Mouse (Mus musculus) retina, embryonic 14.5 days (tissue): ENCODE measurements around the gene Pi16.
A peak's percentile ranks its signal among the peaks of the same experiment; 100 is the strongest.

Experiments used
- DNase-seq: peaks from one replicate; pipeline ENCODE4 v3.0.0-alpha.2; 2015; ENCODE audit warnings: low spot score

Gene Pi16

GRCm38 (mm10) chr17:29304376-29305057, 13.0 kb upstream of the Pi16 start:
- no peak for DNase-seq

- DNase-seq, result no peak
Observed at GRCm38 (mm10) chr17:29305058-29305806, 12.2 kb upstream of the Pi16 start.

GRCm38 (mm10) chr17:29305871-29306270, 11.6 kb upstream of the Pi16 start:
- no peak for DNase-seq

GRCm38 (mm10) chr17:29310056-29310623, 7.3 kb upstream of the Pi16 start:
- DNase-seq, result no peak

GRCm38 (mm10) chr17:29311602-29312001, 5.9 kb upstream of the Pi16 start:
- no peak for DNase-seq

GRCm38 (mm10) chr17:29312082-29312481, 5.4 kb upstream of the Pi16 start:
- DNase-seq, result no peak

- no peak for DNase-seq
Observed at GRCm38 (mm10) chr17:29313300-29313699, 4.2 kb upstream of the Pi16 start.

GRCm38 (mm10) chr17:29315672-29316465, 1.6 kb upstream of the Pi16 start:
- DNase-seq, result no peak

GRCm38 (mm10) chr17:29316891-29317290, 589 bp upstream of the Pi16 start:
- DNase-seq, result no peak

GRCm38 (mm10) chr17:29318731-29319250, 1.3 kb downstream of the Pi16 start:
- DNase-seq, result no peak

- no peak for DNase-seq
Observed at GRCm38 (mm10) chr17:29319476-29319875, 2.0 kb downstream of the Pi16 start.

GRCm38 (mm10) chr17:29319881-29320639, 2.6 kb downstream of the Pi16 start:
- DNase-seq, result no peak

GRCm38 (mm10) chr17:29321765-29322602, 4.5 kb downstream of the Pi16 start:
- no peak for DNase-seq

- peak; percentile 42 for DNase-seq
Observed at GRCm38 (mm10) chr17:29322603-29322962, 5.1 kb downstream of the Pi16 start.

- no peak for DNase-seq
Observed at GRCm38 (mm10) chr17:29323625-29324024, 6.1 kb downstream of the Pi16 start.

- DNase-seq, result no peak
Observed at GRCm38 (mm10) chr17:29325831-29326230, 8.4 kb downstream of the Pi16 start.

GRCm38 (mm10) chr17:29326531-29327529, 9.3 kb downstream of the Pi16 start:
- peak; percentile 68 for DNase-seq

- no peak for DNase-seq
Observed at GRCm38 (mm10) chr17:29327691-29328090, 10.2 kb downstream of the Pi16 start.

GRCm38 (mm10) chr17:29330221-29330620, 12.7 kb downstream of the Pi16 start:
- DNase-seq, result no peak
